ENCODE assay signal across 24 mouse cellular contexts in genomic region chr17:13665731-13666130, GRCm38 (mm10).
DNase-seq lines count a peak whose midpoint lies in the region; ATAC-seq lines count a peak whose summit lies in the region.
"Had no signal": no experiment of that assay in that cellular context is flagged by ENCODE, and none has a peak within 500 bp of the region (broad histone marks: within the 10 kb centered on the region; RNA-seq: fewer than 3 reads in every experiment).

No protein-coding gene starts in this region.

- no peak overlapping the region for H3K4me2 ChIP-seq in forebrain, embryonic 14.5 days (ENCODE audit: low read length)
- H3K4me2 ChIP-seq in forebrain, embryonic 15.5 days (replicated peaks): no peak overlapping the region
- no peak overlapping the region for H3K4me2 ChIP-seq in forebrain, embryonic 16.5 days (ENCODE audit: low read length)
- H3K4me2 ChIP-seq in kidney, embryonic 15.5 days: no peak overlapping the region
- no peak overlapping the region for H3K4me2 ChIP-seq in midbrain, embryonic 12.5 days (replicated peaks)
- H3K4me2 ChIP-seq in midbrain, embryonic 14.5 days (ENCODE audit: low read length): no peak overlapping the region
- H3K4me2 ChIP-seq: embryonic facial prominence, embryonic 13.5 days; heart, embryonic 11.5 days; hindbrain, embryonic 12.5 days; hindbrain, embryonic 15.5 days had no signal

- no peaks in the 10 kb centered on the region for H3K36me3 ChIP-seq in forebrain, embryonic 10.5 days (replicated peaks)
- H3K36me3 ChIP-seq in forebrain, embryonic 14.5 days (ENCODE audit: control insufficient read depth, insufficient read depth, low read length): no peaks in the 10 kb centered on the region
- H3K36me3 ChIP-seq in forebrain, embryonic 15.5 days: no peaks in the 10 kb centered on the region
- H3K36me3 ChIP-seq in forebrain, embryonic 16.5 days (ENCODE audit: control insufficient read depth, insufficient read depth): no peaks in the 10 kb centered on the region
- H3K36me3 ChIP-seq in kidney, embryonic 15.5 days: no peaks in the 10 kb centered on the region
- no peaks in the 10 kb centered on the region for H3K36me3 ChIP-seq in midbrain, embryonic 12.5 days
- H3K36me3 ChIP-seq in midbrain, embryonic 14.5 days (ENCODE audit: control insufficient read depth, insufficient read depth, low read length): no peaks in the 10 kb centered on the region
- H3K36me3 ChIP-seq: embryonic facial prominence, embryonic 10.5 days; embryonic facial prominence, embryonic 13.5 days; hindbrain, embryonic 12.5 days; hindbrain, embryonic 15.5 days had no signal

- no peaks in the 10 kb centered on the region for H3K27me3 ChIP-seq in forebrain, embryonic 10.5 days (ENCODE audit: poor library complexity, severe bottlenecking)
- no peaks in the 10 kb centered on the region for H3K27me3 ChIP-seq in forebrain, embryonic 14.5 days (replicated peaks; ENCODE audit: control insufficient read depth, insufficient read depth, low read length)
- no peaks in the 10 kb centered on the region for H3K27me3 ChIP-seq in forebrain, embryonic 15.5 days
- no peaks in the 10 kb centered on the region for H3K27me3 ChIP-seq in forebrain, embryonic 16.5 days (replicated peaks; ENCODE audit: control insufficient read depth, insufficient read depth, low read length)
- H3K27me3 ChIP-seq in kidney, embryonic 15.5 days: no peaks in the 10 kb centered on the region
- no peaks in the 10 kb centered on the region for H3K27me3 ChIP-seq in midbrain, embryonic 12.5 days
- H3K27me3 ChIP-seq in midbrain, embryonic 14.5 days (ENCODE audit: control insufficient read depth, insufficient read depth, low read length): no peaks in the 10 kb centered on the region
- H3K27me3 ChIP-seq: embryonic facial prominence, embryonic 13.5 days; hindbrain, embryonic 12.5 days; hindbrain, embryonic 15.5 days had no signal

- H3K9ac ChIP-seq in forebrain, embryonic 14.5 days (ENCODE audit: low read length): no peak overlapping the region
- H3K9ac ChIP-seq in forebrain, embryonic 15.5 days (replicated peaks): no peak overlapping the region
- H3K9ac ChIP-seq in forebrain, embryonic 16.5 days (replicated peaks; ENCODE audit: low read depth, low read length): no peak overlapping the region
- no peak overlapping the region for H3K9ac ChIP-seq in kidney, embryonic 15.5 days
- no peak overlapping the region for H3K9ac ChIP-seq in midbrain, embryonic 12.5 days (replicated peaks)
- no peak overlapping the region for H3K9ac ChIP-seq in midbrain, embryonic 14.5 days (replicated peaks; ENCODE audit: low read length)
- H3K9ac ChIP-seq: embryonic facial prominence, embryonic 13.5 days; hindbrain, embryonic 15.5 days had no signal

- no peak overlapping the region for H3K4me3 ChIP-seq in forebrain, embryonic 10.5 days
- H3K4me3 ChIP-seq in forebrain, embryonic 14.5 days (ENCODE audit: low read depth, low read length): no peak overlapping the region
- no peak overlapping the region for H3K4me3 ChIP-seq in forebrain, embryonic 15.5 days
- no peak overlapping the region for H3K4me3 ChIP-seq in forebrain, embryonic 16.5 days (replicated peaks; ENCODE audit: low read length)
- no peak overlapping the region for H3K4me3 ChIP-seq in kidney, embryonic 15.5 days (replicated peaks)
- no peak overlapping the region for H3K4me3 ChIP-seq in midbrain, embryonic 12.5 days
- no peak overlapping the region for H3K4me3 ChIP-seq in midbrain, embryonic 14.5 days (replicated peaks; ENCODE audit: low read depth, low read length)
- H3K4me3 ChIP-seq: embryonic facial prominence, embryonic 10.5 days; embryonic facial prominence, embryonic 13.5 days; erythroblast, embryonic 14.5 days; gastrocnemius, adult 2 months; hindbrain, embryonic 12.5 days; hindbrain, embryonic 15.5 days had no signal

- peak overlapping the region; percentile 95 for H3K27ac ChIP-seq in forebrain, embryonic 10.5 days
- H3K27ac ChIP-seq in forebrain, embryonic 14.5 days (ENCODE audit: low read depth, low read length): no peak overlapping the region
- peak overlapping the region; percentile 95 for H3K27ac ChIP-seq in forebrain, embryonic 15.5 days (replicated peaks)
- no peak overlapping the region for H3K27ac ChIP-seq in forebrain, embryonic 16.5 days (ENCODE audit: low read length)
- H3K27ac ChIP-seq in kidney, embryonic 15.5 days: no peak overlapping the region
- peak overlapping the region; percentile 97; the same call in 1 of the 2 replicates for H3K27ac ChIP-seq in midbrain, embryonic 12.5 days (replicated peaks)
- H3K27ac ChIP-seq in midbrain, embryonic 14.5 days (replicated peaks; ENCODE audit: low read depth, low read length): no peak overlapping the region
- H3K27ac ChIP-seq: embryonic facial prominence, embryonic 13.5 days; gastrocnemius, adult 2 months had no signal

- no peak for ATAC-seq in forebrain, embryonic 14.5 days
- ATAC-seq in forebrain, embryonic 15.5 days (replicated peaks): no peak
- no peak for ATAC-seq in forebrain, embryonic 16.5 days
- no peak for ATAC-seq in kidney, embryonic 15.5 days (replicated peaks; ENCODE audit: low FRiP score)
- no peak for ATAC-seq in midbrain, embryonic 12.5 days (ENCODE audit: low FRiP score, low read depth)
- no peak for ATAC-seq in midbrain, embryonic 14.5 days (ENCODE audit: low FRiP score, low TSS enrichment)
- ATAC-seq: activated CD4-positive, CD25-positive, alpha-beta regulatory T cell, adult 4 months had no signal

- H3K9me3 ChIP-seq in forebrain, embryonic 10.5 days: no peaks in the 10 kb centered on the region
- no peaks in the 10 kb centered on the region for H3K9me3 ChIP-seq in forebrain, embryonic 14.5 days (replicated peaks; ENCODE audit: control insufficient read depth, low read length)
- H3K9me3 ChIP-seq in forebrain, embryonic 15.5 days: no peaks in the 10 kb centered on the region
- no peaks in the 10 kb centered on the region for H3K9me3 ChIP-seq in forebrain, embryonic 16.5 days (ENCODE audit: control insufficient read depth, low read length)
- H3K9me3 ChIP-seq in kidney, embryonic 15.5 days (replicated peaks): no peaks in the 10 kb centered on the region
- H3K9me3 ChIP-seq in midbrain, embryonic 12.5 days: no peaks in the 10 kb centered on the region
- no peaks in the 10 kb centered on the region for H3K9me3 ChIP-seq in midbrain, embryonic 14.5 days (ENCODE audit: control insufficient read depth, low read length)
- H3K9me3 ChIP-seq: embryonic facial prominence, embryonic 10.5 days; embryonic facial prominence, embryonic 13.5 days; hindbrain, embryonic 12.5 days; hindbrain, embryonic 15.5 days had no signal

- WGBS in forebrain, embryonic 10.5 days: 77% methylated on average over 1 of the region's 1 CpGs
- 81% methylated on average over 1 of the region's 1 CpGs for WGBS in forebrain, embryonic 14.5 days
- WGBS in forebrain, embryonic 15.5 days: 82% methylated on average over 1 of the region's 1 CpGs
- WGBS in forebrain, embryonic 16.5 days: 88% methylated on average over 1 of the region's 1 CpGs
- 76% methylated on average over 1 of the region's 1 CpGs for WGBS in kidney, embryonic 15.5 days
- WGBS in midbrain, embryonic 12.5 days: 64% methylated on average over 1 of the region's 1 CpGs
- 89% methylated on average over 1 of the region's 1 CpGs for WGBS in midbrain, embryonic 14.5 days

- H3K4me1 ChIP-seq in forebrain, embryonic 10.5 days: peaks cover 89% of the 10 kb centered on the region
- peaks cover 42% of the 10 kb centered on the region for H3K4me1 ChIP-seq in forebrain, embryonic 14.5 days (ENCODE audit: control insufficient read depth, insufficient read depth, low read length)
- peaks cover 47% of the 10 kb centered on the region for H3K4me1 ChIP-seq in forebrain, embryonic 15.5 days
- H3K4me1 ChIP-seq in forebrain, embryonic 16.5 days (replicated peaks; ENCODE audit: control insufficient read depth, insufficient read depth, low read length): peaks cover 44% of the 10 kb centered on the region
- H3K4me1 ChIP-seq in kidney, embryonic 15.5 days: peaks cover 34% of the 10 kb centered on the region
- peaks cover 50% of the 10 kb centered on the region for H3K4me1 ChIP-seq in midbrain, embryonic 12.5 days
- peaks cover 47% of the 10 kb centered on the region for H3K4me1 ChIP-seq in midbrain, embryonic 14.5 days (ENCODE audit: control insufficient read depth, insufficient read depth, low read length)

- no peak for DNase-seq in forebrain, embryonic 10.5 days (ENCODE audit: extremely low spot score, low spot score)
- DNase-seq in forebrain, embryonic 14.5 days (ENCODE audit: low spot score): no peak
- DNase-seq in kidney, adult 9 months: peak; percentile 71
- DNase-seq in midbrain, embryonic 14.5 days: no peak
- DNase-seq: adrenal gland, adult 8-10 months; adrenal gland, postnatal 25 days; cerebellum, adult 11-12 months; cerebellum, adult 8-10 months; cerebellum, postnatal 36 days; embryo, embryonic 11 days; gastrocnemius, adult 2 months; gastrocnemius, postnatal 14 days; heart, adult 11 months had no signal

Comparison
In these comparisons a context has a peak if more than half of its experiments do, and no peak if none do; other contexts are left out.
1. H3K27ac ChIP-seq: peak in forebrain, embryonic 10.5 days (single experiment), forebrain, embryonic 15.5 days (single experiment) and midbrain, embryonic 12.5 days (single experiment); none in forebrain, embryonic 14.5 days (single experiment), forebrain, embryonic 16.5 days (single experiment), kidney, embryonic 15.5 days (single experiment) and midbrain, embryonic 14.5 days (single experiment).